Mouse (Mus musculus) neural tube, embryonic 12.5 days (tissue): ENCODE measurements around the gene Foxq1. TPM values are rescaled to one million over a fixed set of nuclear protein-coding genes. Genes with fewer than 3 reads are reported as not detected.

ENCODE experiments used
- ATAC-seq: fragments of 200-750 bp; cut with Nextera tagmentation; 2 replicates; pipeline ENCODE4 v1.8.0; 2017; ENCODE audit warnings: low read depth, mild to moderate bottlenecking, moderate TSS enrichment, moderate library complexity; ENCODE audit not compliant: low FRiP score
- H3K27ac ChIP-seq: fragments of 300-500 bp; sonication (generic); 2 replicates; pipeline ENCODE4 v1.5.1; 2016
- H3K27me3 ChIP-seq: fragments of 300-500 bp; sonication (generic); replicated peaks from 2 replicates; pipeline ENCODE4 v1.6.1; 2016; ENCODE audit warnings: mild to moderate bottlenecking
- H3K36me3 ChIP-seq: fragments of 300-500 bp; sonication (generic); 2 replicates; pipeline ENCODE4 v1.6.1; 2016; ENCODE audit warnings: mild to moderate bottlenecking
- H3K4me1 ChIP-seq: fragments of 300-500 bp; sonication (generic); 2 replicates; pipeline ENCODE4 v1.6.1; 2016
- H3K4me2 ChIP-seq: fragments of 300-500 bp; sonication (generic); replicated peaks from 2 replicates; pipeline ENCODE4 v1.6.1; 2016; ENCODE audit warnings: mild to moderate bottlenecking
- H3K4me3 ChIP-seq: fragments of 300-500 bp; sonication (generic); 2 replicates; pipeline ENCODE4 v1.5.1; 2016
- H3K9ac ChIP-seq: fragments of 300-500 bp; sonication (generic); 2 replicates; pipeline ENCODE4 v1.6.1; 2016; ENCODE audit warnings: mild to moderate bottlenecking
- H3K9me3 ChIP-seq: fragments of 300-500 bp; sonication (generic); 2 replicates; pipeline ENCODE4 v1.6.1; 2016; ENCODE audit warnings: mild to moderate bottlenecking
- WGBS: fragments of 180-500 bp; shearing (Covaris S2); methylation state at CpG from one replicate; pipeline ENCODE4 v1.1.7; 2016; 5-methylcytosine and 5-hydroxymethylcytosine counted together
- polyA plus RNA-seq: library from polyadenylated mRNA; unstranded; fragments of >200 nt; fragmentation: Nextera tagmentation; extraction: Ambion mirVana; gene quantifications from 2 replicates; pipeline ENCODE4 v1.2.1, GENCODE M21; 2016

Gene Foxq1
- polyA plus RNA-seq, 1 experiment from 2014 or later, result 3.5 TPM

GRCm38 (mm10) chr13:31556964-31557767, 1.2 kb downstream of the Foxq1 start:
- Histone ChIP-seq H3K27me3 (peaks cover 78% of the 10 kb centered on the region), H3K4me1 (peaks cover 26% of the 10 kb centered on the region), H3K4me2 (peak overlapping the region; percentile 90), H3K9ac (no peak overlapping the region), H3K36me3 (no peaks in the 10 kb centered on the region), H3K9me3 (no peaks in the 10 kb centered on the region), H3K27ac (no peak overlapping the region), H3K4me3 (peak overlapping the region; percentile 51; the same call in 1 of the 2 replicates)
- no peak for ATAC-seq
- 4% methylated on average over 24 of the region's 24 CpGs for WGBS

- Histone ChIP-seq H3K4me2 (peak overlapping the region; percentile 90), H3K4me3 (peak overlapping the region; percentile 51), H3K9ac (0 out of 2 replicates have a peak overlapping the region, but pooled peaks have one; percentile 26), H3K27me3 (peaks cover 86% of the 10 kb centered on the region), H3K4me1 (peaks cover 26% of the 10 kb centered on the region), H3K36me3 (no peaks in the 10 kb centered on the region), H3K9me3 (no peaks in the 10 kb centered on the region), H3K27ac (no peak overlapping the region)
- ATAC-seq, result peak; percentile 18; the same call in 1 of the 2 replicates
- WGBS, result 1% methylated on average over 73 of the region's 73 CpGs
Measured at GRCm38 (mm10) chr13:31557768-31558520, 2.0 kb downstream of the Foxq1 start.

GRCm38 (mm10) chr13:31558521-31559418, 2.8 kb downstream of the Foxq1 start, which contains the start of gene A530084C06Rik:
TSS of gene A530084C06Rik (minus strand) at chr13:31559333.
- ATAC-seq, result peak; percentile 38
- Histone ChIP-seq H3K9ac (peak within 1 kb of the TSS; percentile 49), H3K4me3 (peak within 1 kb of the TSS; percentile 51), H3K9me3 (no peaks in the 10 kb centered on the region), H3K27ac (no peak within 1 kb of the TSS), H3K4me2 (peak within 1 kb of the TSS; percentile 90), H3K27me3 (peaks cover 87% of the 10 kb centered on the region), H3K36me3 (no peaks in the 10 kb centered on the region), H3K4me1 (peaks cover 26% of the 10 kb centered on the region)
- under 1% methylated on average over 87 of the region's 88 CpGs for WGBS

- WGBS, result 1% methylated on average over 90 of the region's 92 CpGs
- Histone ChIP-seq H3K27me3 (peaks cover 88% of the 10 kb centered on the region), H3K27ac (no peak overlapping the region), H3K4me2 (peak overlapping the region; percentile 90), H3K9ac (peak overlapping the region; percentile 49), H3K4me1 (peaks cover 26% of the 10 kb centered on the region), H3K9me3 (no peaks in the 10 kb centered on the region), H3K36me3 (no peaks in the 10 kb centered on the region), H3K4me3 (peak overlapping the region; percentile 51)
- ATAC-seq, result peak; percentile 73
Measured at GRCm38 (mm10) chr13:31559419-31560144, 3.6 kb downstream of the Foxq1 start.

GRCm38 (mm10) chr13:31564394-31564793, 8.5 kb downstream of the Foxq1 start:
- Histone ChIP-seq H3K9me3 (no peaks in the 10 kb centered on the region), H3K4me2 (no peak overlapping the region), H3K4me3 (no peak overlapping the region), H3K27me3 (peaks cover 43% of the 10 kb centered on the region), H3K9ac (no peak overlapping the region), H3K4me1 (peaks cover 5% of the 10 kb centered on the region), H3K27ac (no peak overlapping the region), H3K36me3 (no peaks in the 10 kb centered on the region)
- 53% methylated on average over 6 of the region's 6 CpGs for WGBS
- no peak for ATAC-seq

- no peak overlapping the region for H3K27ac ChIP-seq
- ATAC-seq, result no peak
- no peaks in the 10 kb centered on the region for H3K36me3 ChIP-seq
- 74% methylated on average over 8 of the region's 8 CpGs for WGBS
- H3K4me1 ChIP-seq, result no peaks in the 10 kb centered on the region
- no peak overlapping the region for H3K9ac ChIP-seq
- peaks cover 16% of the 10 kb centered on the region for H3K27me3 ChIP-seq
- no peak overlapping the region for H3K4me2 ChIP-seq
- no peak overlapping the region for H3K4me3 ChIP-seq
- H3K9me3 ChIP-seq, result no peaks in the 10 kb centered on the region
Measured at GRCm38 (mm10) chr13:31567099-31567498, 11.2 kb downstream of the Foxq1 start.

GRCm38 (mm10) chr13:31567617-31568294, 11.8 kb downstream of the Foxq1 start:
- Histone ChIP-seq H3K36me3 (no peaks in the 10 kb centered on the region), H3K27ac (no peak overlapping the region), H3K27me3 (peaks cover 9% of the 10 kb centered on the region), H3K9me3 (no peaks in the 10 kb centered on the region), H3K9ac (no peak overlapping the region), H3K4me1 (no peaks in the 10 kb centered on the region), H3K4me3 (no peak overlapping the region), H3K4me2 (no peak overlapping the region)
- no peak for ATAC-seq
- 89% methylated on average over 6 of the region's 6 CpGs for WGBS

GRCm38 (mm10) chr13:31572806-31573508, 17.0 kb downstream of the Foxq1 start:
- Histone ChIP-seq H3K4me3 (no peak overlapping the region), H3K9me3 (no peaks in the 10 kb centered on the region), H3K9ac (no peak overlapping the region), H3K36me3 (no peaks in the 10 kb centered on the region), H3K27me3 (no peaks in the 10 kb centered on the region), H3K4me2 (no peak overlapping the region), H3K4me1 (no peaks in the 10 kb centered on the region), H3K27ac (no peak overlapping the region)
- no peak for ATAC-seq
- WGBS, result 90% methylated on average over 10 of the region's 10 CpGs

- Histone ChIP-seq H3K4me1 (no peaks in the 10 kb centered on the region), H3K27me3 (no peaks in the 10 kb centered on the region), H3K36me3 (no peaks in the 10 kb centered on the region), H3K4me3 (no peak overlapping the region), H3K27ac (no peak overlapping the region), H3K9me3 (no peaks in the 10 kb centered on the region), H3K9ac (no peak overlapping the region), H3K4me2 (no peak overlapping the region)
- 82% methylated on average over 3 of the region's 3 CpGs for WGBS
- ATAC-seq, result no peak
Measured at GRCm38 (mm10) chr13:31574627-31575026, 18.7 kb downstream of the Foxq1 start.

GRCm38 (mm10) chr13:31576696-31577095, 20.8 kb downstream of the Foxq1 start:
- Histone ChIP-seq H3K27ac (no peak overlapping the region), H3K4me3 (no peak overlapping the region), H3K9me3 (no peaks in the 10 kb centered on the region), H3K4me2 (no peak overlapping the region), H3K4me1 (no peaks in the 10 kb centered on the region), H3K27me3 (0 out of 2 replicates have a peak, but pooled peaks cover 6% of the 10 kb centered on the region), H3K9ac (no peak overlapping the region), H3K36me3 (no peaks in the 10 kb centered on the region)
- no peak for ATAC-seq
- WGBS, result 23% methylated on average over 4 of the region's 4 CpGs
